Mouse (Mus musculus): ENCODE results near the gene Ppard.

Gene Ppard

DNA sequence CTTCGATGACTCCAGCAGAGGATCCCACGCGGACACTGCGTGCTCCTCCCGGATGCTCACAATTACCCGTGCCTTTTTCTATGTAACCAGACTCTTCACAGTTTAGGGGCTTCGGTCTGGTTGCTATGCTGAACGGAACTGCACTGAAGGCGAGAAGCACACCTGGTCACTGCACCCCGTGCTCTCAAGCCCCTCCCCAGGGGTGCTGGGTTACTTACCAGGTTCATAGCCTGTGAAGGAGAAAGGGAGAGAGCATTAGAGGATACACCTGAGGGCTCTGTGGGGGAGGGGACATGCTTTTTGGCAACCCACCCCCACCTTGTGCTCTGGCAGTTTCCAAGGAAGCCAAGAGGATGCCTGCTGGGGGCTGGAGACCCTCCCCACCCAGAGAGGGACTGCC, 102.8 kb downstream of the Ppard start:
- no peak for DNase-seq (ENCODE audit: extremely low spot score)

DNA sequence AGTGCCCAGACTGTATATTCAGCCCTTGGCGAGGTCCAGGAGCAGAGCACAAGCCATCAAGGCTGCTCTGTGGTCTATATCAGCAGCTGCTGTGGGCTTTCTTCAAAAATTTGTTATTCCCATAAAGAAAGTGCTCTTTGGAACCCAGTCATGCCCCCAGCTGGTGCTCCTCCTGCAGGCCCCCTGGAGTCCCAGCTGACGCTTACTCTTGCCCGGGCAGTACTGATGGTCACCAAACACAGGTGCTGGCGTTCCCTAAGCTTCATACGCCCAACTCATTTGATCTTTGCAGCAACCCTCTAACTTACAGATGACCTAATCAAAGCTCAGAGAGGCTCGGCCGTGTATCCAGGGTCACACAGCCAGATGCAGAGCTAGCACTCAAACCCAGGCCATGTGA, 105.0 kb downstream of the Ppard start:
- no peak for DNase-seq (ENCODE audit: extremely low spot score)

DNA sequence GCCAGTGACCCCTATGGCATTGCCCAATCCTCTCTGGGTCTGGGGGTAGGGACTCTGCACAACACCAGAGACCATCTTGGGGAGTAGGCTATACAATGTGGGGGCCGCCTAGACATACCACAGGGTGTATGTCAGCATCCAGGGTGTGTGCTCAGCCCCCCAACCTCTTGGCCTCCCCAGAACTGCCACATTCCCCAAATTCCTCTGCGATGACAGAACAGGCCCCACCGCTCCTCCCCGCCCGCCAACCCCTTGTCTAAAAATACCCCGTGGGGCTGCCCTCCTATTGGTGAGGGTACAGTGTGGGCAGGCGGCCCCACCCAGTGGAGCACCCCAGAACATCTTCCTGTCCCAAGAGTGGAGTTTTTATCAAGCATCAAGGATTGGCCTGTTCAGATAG, 108.1 kb downstream of the Ppard start:
- DNase-seq (ENCODE audit: extremely low spot score), result no peak

DNA sequence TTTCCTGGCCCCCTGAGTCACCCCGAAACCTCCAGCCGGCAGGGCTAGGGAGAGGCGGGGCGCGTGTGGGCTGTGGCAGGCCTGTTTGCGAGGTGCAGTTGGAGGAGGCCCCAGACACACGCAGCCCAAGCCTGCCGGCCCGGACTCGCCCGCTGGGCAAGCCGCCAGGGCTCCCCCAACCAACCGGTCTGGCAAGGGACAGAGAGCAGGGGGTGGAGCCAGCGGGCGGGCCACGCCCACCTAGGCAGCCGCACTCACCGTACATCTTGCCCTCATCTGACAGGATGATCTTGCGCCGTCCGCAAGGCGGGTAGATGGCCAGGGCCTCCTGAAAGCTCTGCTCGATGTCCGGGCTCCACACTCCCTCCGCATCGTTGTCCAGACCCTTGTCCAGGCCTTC, 108.6 kb downstream of the Ppard start:
- peak; percentile 83 for DNase-seq (ENCODE audit: extremely low spot score)

DNA sequence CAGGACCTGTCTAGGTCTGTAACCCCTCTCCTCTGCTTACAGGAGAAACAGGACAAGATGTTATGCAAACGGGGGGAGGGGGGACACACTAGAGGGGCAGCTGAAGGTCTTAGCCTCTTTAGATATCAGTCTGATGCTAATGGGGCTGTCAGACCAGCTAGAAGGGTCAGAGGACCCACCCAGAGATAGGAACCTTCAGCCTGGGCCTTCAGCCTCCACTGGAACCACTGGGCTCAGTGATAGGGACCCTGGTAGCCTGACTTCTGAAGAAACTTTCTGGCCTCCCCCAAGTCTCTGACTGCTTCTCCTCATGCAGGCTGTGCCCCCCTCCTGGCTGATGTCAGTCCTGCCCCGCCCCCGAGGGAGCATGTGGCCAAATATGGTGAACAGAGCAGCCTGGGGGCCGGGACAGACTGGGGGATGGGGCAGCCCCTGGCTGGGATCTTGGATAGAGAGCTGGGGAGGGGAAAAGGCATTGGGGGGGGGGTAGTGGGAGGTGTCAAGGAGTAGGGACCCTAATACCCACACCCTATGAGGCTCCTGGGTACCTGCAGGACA, 111.6 kb downstream of the Ppard start:
- DNase-seq (ENCODE audit: extremely low spot score), result no peak

DNA sequence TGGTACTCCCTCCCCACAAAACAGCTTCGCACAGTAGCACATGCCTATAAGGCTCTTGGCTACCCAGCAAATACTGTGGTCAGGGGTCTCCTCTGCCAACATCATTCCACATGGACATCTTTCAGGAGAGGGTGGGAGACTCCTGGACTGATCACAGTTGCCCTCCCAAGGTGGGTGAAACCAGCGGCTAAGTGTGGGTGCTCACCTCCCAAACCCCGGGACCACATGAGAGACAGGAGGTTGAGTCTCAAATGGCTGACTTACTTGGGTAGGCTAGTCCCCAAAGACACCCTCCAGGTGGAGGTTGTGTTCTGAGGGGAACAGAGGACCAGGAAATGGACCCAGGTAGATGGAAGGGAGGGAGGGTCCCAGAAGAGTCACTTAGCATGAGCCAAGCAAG, 112.2 kb downstream of the Ppard start:
- no peak for DNase-seq (ENCODE audit: extremely low spot score)

DNA sequence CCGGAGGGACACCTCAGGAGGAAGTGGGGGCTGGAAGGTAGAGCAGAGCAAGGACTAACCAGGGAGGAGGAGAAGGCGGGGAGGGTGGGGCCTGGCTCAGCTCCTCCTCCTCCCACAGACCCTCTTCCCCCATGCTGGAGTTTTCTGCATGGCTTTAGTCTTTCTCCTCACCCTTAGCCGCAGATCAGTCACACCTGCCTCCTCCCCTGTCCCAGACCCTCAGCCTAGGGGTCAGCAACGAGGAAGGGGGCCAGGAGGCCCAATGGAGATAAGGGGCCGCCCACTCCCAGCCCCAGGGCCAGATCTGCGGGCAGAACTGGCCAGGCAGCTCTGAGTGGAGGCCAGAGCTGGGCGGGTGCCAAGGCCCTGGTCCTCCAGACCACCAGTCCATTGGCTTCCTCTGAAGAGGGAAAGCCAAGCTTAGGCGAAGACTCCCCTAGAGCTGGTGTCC, 112.8 kb downstream of the Ppard start:
- DNase-seq (ENCODE audit: extremely low spot score), result peak; percentile 52

DNA sequence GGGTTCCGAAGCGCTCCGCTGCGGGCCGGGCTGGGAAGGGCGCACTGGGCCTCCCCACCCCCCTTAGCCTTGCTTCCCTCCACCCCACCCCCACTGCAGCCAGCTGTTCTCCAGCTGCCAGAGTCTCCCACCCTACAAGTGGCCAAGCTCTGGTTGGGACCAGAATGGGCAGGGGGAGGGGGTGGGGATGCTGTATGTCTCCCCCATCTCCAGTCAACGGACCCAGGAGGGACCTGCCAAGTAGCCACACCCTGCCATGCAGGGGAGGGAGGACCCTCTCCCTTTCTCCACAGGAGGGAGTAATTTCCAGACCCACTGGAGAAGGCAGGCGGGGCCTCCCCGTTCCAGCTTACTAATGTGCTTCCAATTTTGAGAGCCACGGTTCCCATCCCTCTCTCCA, 113.4 kb downstream of the Ppard start:
- no peak for DNase-seq (ENCODE audit: extremely low spot score)

DNA sequence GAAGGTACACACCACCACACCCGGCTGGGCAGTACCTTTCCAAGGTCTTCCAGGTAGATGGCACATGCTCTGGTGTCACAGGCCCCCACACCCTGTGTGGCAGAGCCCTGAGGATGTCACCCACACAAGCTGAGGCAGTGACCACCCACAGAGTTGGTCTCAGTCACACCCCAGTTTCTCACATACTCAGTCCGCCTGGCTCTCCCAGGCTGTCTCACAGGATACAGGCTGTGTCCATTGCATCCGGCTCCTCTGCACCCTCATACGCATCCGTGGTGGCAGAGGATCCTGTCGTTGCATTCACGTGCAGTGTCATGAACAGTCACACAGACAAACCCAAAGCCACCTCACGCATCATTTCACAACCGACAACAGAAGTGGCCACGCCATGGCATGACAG, 114.8 kb downstream of the Ppard start:
- no peak for DNase-seq (ENCODE audit: extremely low spot score)

DNA sequence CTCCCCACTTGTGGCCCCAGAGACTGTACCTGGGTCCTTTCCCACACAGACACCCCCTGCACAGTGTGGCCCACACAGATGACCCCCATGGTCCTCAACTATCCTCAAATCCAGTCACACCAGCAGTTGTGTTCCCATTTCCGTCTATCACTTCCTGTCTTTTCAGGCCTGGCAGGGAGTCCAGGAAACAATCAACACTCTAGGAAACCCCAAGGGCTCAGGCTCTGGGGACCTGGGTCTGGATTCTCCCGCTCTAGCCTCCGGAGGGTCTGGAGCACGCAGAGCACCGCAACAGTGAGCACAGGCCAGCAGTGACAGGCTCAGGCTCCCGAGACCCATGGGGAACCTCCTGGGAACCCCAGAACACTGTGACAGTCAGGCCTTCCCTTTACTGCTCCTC, 115.7 kb downstream of the Ppard start:
- no peak for DNase-seq (ENCODE audit: extremely low spot score)

DNA sequence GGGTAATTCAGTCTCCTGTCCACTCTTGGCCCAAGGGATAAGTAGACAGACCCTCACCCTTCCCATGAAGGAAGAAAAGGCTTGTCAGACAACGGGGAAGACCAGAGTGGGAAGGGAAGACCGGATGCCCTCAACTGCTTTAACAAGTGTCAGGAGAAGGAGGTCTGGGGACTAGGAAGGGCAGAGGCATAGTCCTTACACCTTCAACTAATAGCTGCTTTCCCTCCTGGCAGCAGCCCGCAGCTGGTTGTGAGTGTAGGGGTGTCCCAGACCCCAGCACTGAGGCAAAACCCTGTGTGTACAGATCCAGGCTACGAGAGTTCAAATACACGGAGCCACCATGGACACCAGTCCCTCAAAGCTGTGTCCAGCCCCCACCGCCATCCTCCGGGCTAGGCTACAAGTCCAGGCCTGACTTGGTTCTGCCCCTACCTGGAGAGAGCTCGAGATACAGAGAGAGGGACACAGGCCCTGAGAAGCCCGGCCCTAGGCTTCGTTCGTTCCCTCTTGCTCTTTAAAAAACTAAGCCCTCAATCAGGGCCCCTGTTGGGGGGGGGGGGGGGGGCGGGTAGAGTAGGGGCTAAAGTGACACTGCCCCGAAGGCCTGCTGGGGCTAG, 116.9 kb downstream of the Ppard start:
- peak; percentile 48 for DNase-seq (ENCODE audit: extremely low spot score)

DNA sequence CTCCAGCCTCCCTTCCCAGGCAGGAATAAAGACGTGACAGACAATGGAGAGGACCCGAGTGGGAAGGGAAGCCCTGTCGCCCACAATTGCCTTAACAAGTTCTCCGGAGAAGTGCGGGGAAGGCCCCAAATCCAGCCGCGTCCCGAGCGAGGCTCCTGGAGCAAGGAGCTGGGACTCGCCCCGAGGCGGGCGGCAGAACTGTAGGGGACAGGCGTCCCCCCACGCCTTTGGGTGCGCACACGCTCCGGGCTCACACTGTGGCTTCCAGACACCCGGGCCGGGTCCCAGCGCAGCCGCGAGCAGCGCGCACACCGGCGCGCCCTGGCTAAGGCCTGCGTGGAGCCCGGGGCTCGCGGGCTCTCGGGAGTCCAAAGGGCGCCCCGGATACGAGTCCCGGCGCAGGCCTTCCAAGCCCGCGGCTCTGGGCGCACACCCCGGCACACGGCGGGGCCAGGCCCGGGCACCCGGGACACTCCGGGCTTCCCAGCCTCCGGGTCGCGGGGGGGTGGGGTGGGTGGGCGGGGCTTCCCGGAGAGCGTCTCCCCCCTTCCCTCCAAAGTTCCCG, 117.5 kb downstream of the Ppard start:
- peak; percentile 58 for DNase-seq (ENCODE audit: extremely low spot score)

DNA sequence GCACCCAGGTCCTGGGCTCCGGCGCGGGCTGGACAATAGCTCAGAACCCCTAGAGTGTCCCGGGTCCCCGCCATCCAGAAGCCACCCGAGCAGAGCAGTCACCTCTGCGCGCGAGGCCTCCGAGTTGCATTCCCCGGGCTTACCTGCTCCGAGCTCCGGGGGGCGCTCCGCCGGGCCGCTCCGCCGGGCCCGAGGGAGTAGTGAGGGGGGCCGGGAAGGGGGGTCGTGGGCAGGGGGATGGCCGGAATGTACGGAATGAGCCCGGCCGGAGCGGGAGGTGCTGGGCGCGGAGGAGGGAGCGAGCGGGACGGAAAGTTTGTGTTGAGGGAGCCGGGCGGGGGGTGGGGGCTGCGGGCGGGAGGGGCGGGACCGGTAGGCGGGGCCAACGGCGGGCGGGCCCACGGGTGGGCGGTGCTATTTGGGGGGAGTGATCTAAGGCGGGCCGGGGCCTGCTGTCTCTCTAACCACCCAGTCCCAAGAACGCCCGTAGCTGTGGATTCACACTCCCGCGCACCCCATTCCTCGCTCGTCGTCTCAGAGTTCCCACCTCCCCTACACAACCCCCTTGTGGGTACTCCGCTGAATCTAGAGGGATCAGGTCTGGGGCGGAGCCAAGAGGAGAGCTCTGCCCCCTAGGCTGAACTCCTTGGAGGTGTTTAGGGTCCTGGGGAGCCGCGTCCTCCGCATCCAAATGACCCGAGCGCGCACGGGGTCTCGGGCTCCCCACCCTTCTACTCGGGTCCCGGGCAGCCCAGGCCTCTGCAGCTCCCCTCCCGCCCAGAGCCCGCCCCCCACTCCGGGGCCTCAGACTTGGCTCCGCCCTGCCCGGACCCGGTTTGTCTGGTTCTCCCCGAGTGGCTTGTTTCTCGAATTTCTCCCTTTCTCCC, 118.2 kb downstream of the Ppard start, which contains the start of gene Tead3:
Gene Tead3, minus strand, starts transcription at position 352 of the 887 bp plus-strand sequence.
- peak; percentile 96 for DNase-seq (ENCODE audit: extremely low spot score)

Measured in embryo, embryonic 9.5 days (tissue).